Mouse (Mus musculus): ENCODE measurements around the gene Sh3bp5. TPM values are rescaled to one million over a fixed set of nuclear protein-coding genes. Genes with fewer than 3 reads are reported as not detected.
A peak's percentile ranks its signal among the peaks of the same experiment; 100 is the strongest.

The Sh3bp5 gene
- polyA plus RNA-seq (2012; rRNA removed): 33.4 and 43.4 TPM in 2 replicates

- H3K4me1 ChIP-seq (ENCODE audit: control insufficient read depth, insufficient read depth, low read length): peaks cover 23% of the 10 kb centered on the region
- peak within 1 kb of the TSS; percentile 88 for H3K4me3 ChIP-seq (ENCODE audit: insufficient read depth, low read depth, low read length)
- DNase-seq: peak; percentile 97
- H3K27me3 ChIP-seq (replicated peaks; ENCODE audit: control insufficient read depth, insufficient read depth, low read length): no peaks in the 10 kb centered on the region
- peak within 1 kb of the TSS; percentile 77 for H3K27ac ChIP-seq (ENCODE audit: insufficient read depth, low read depth, low read length)
- H3K36me3 ChIP-seq (ENCODE audit: control insufficient read depth, insufficient read depth, low read length): no peaks in the 10 kb centered on the region
- TF ChIP-seq CTCF (conservative IDR thresholded peaks at IDR 0.05; ENCODE audit: insufficient read depth, insufficient read length, low read depth, low read length) (peak; percentile 83), POLR2A (IDR thresholded peaks at IDR 0.05; ENCODE audit: low read depth, low read length) (peak; percentile 11)
- 6% methylated on average over 49 of the region's 49 CpGs for WGBS
These were observed at the start of gene Sh3bp5 for GRCm38 (mm10) chr14:31435930-31436693. TSS of gene Sh3bp5 (minus strand) at chr14:31436078.

DNA sequence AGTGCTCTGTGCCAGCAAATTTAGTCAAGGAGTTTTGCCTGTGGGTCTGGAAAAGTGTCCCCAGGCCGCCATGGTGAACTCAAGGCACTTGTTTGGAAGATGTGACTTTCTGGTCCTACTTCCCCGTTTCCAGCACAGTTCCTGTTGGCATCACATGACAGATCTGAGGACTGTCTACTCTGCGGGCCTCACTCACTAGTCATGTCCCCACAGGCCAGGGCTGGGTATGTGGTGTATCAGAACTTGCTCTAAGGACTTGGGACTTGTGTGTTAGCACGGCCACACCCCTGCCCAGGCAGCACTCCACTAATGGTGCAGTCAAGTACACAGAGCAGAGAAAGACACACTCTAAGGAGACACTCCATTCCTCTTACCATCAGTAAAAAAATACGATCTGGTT is 46.5 kb upstream of the Sh3bp5 start:
- H3K27ac ChIP-seq (ENCODE audit: insufficient read depth, low read depth, low read length): no peak overlapping the region
- 76% methylated on average over 5 of the region's 5 CpGs for WGBS
- DNase-seq: no peak
- TF ChIP-seq POLR2A (IDR thresholded peaks at IDR 0.05; ENCODE audit: low read depth, low read length) (no peak), CTCF (conservative IDR thresholded peaks at IDR 0.05; ENCODE audit: insufficient read depth, insufficient read length, low read depth, low read length) (no peak)
- H3K27me3 ChIP-seq (replicated peaks; ENCODE audit: control insufficient read depth, insufficient read depth, low read length): no peaks in the 10 kb centered on the region
- H3K4me3 ChIP-seq (ENCODE audit: insufficient read depth, low read depth, low read length): no peak overlapping the region
- peaks cover 3% of the 10 kb centered on the region; the same call in 1 of the 2 replicates for H3K36me3 ChIP-seq (ENCODE audit: control insufficient read depth, insufficient read depth, low read length)
- H3K4me1 ChIP-seq (ENCODE audit: control insufficient read depth, insufficient read depth, low read length): no peaks in the 10 kb centered on the region

- Histone ChIP-seq H3K36me3 (ENCODE audit: control insufficient read depth, insufficient read depth, low read length) (no peaks in the 10 kb centered on the region), H3K4me1 (ENCODE audit: control insufficient read depth, insufficient read depth, low read length) (no peaks in the 10 kb centered on the region), H3K27me3 (replicated peaks; ENCODE audit: control insufficient read depth, insufficient read depth, low read length) (no peaks in the 10 kb centered on the region), H3K4me3 (ENCODE audit: insufficient read depth, low read depth, low read length) (no peak overlapping the region), H3K27ac (ENCODE audit: insufficient read depth, low read depth, low read length) (no peak overlapping the region)
- TF ChIP-seq POLR2A (IDR thresholded peaks at IDR 0.05; ENCODE audit: low read depth, low read length) (no peak), CTCF (conservative IDR thresholded peaks at IDR 0.05; ENCODE audit: insufficient read depth, insufficient read length, low read depth, low read length) (peak; percentile 24; the same call in 1 of the 2 replicates)
- DNase-seq: no peak
- WGBS: 90% methylated on average over 2 of the region's 2 CpGs
These were observed 37.4 kb upstream of the Sh3bp5 start for GRCm38 (mm10) chr14:31473297-31473696.

DNA sequence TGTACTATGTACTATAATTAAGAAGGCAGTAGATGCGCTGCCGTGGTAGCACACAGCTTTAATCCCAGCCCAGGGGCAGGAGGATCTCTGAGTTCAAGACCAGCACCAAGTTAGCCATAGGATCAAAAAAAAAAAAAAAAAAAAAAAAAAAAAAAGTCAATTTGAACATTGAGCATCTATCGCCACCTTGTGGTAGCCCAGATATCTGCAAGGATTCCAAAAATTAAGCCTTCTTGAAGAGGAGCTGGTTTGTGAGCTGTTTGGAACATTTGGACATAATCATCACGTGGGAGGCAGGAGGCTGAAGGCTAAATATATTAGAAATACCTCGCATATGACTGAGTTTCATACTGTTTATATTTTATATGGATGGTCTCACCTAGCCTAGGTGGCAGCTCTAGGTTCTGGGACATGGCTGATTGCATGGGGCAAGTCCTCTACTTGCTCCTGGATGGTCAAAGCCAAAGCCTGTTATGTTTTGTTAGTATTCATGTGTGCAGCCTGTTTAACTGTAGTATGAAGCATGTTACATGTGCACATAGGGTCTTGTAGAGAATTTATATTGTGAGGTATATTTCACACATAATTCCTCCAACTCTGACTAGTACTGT is 36.7 kb upstream of the Sh3bp5 start:
- H3K36me3 ChIP-seq (ENCODE audit: control insufficient read depth, insufficient read depth, low read length): no peaks in the 10 kb centered on the region

GRCm38 (mm10) chr14:31469711-31470110 is 33.8 kb upstream of the Sh3bp5 start:
- Histone ChIP-seq H3K4me3 (ENCODE audit: insufficient read depth, low read depth, low read length) (no peak overlapping the region), H3K36me3 (ENCODE audit: control insufficient read depth, insufficient read depth, low read length) (no peaks in the 10 kb centered on the region), H3K27ac (ENCODE audit: insufficient read depth, low read depth, low read length) (no peak overlapping the region), H3K4me1 (ENCODE audit: control insufficient read depth, insufficient read depth, low read length) (no peaks in the 10 kb centered on the region), H3K27me3 (replicated peaks; ENCODE audit: control insufficient read depth, insufficient read depth, low read length) (no peaks in the 10 kb centered on the region)
- WGBS: 66% methylated on average over 4 of the region's 4 CpGs
- no peak for TF ChIP-seq POLR2A (IDR thresholded peaks at IDR 0.05; ENCODE audit: low read depth, low read length)
- peak; percentile 36 for TF ChIP-seq CTCF (conservative IDR thresholded peaks at IDR 0.05; ENCODE audit: insufficient read depth, insufficient read length, low read depth, low read length)
- no peak for DNase-seq

More for the DNA sequence above, 36.7 kb upstream of the Sh3bp5 start:
- WGBS: 8% methylated on average over 5 of the region's 5 CpGs
- DNase-seq: peak; percentile 66
- no peaks in the 10 kb centered on the region for H3K4me1 ChIP-seq (ENCODE audit: control insufficient read depth, insufficient read depth, low read length)
- H3K27me3 ChIP-seq (replicated peaks; ENCODE audit: control insufficient read depth, insufficient read depth, low read length): no peaks in the 10 kb centered on the region
- H3K27ac ChIP-seq (ENCODE audit: insufficient read depth, low read depth, low read length): no peak overlapping the region
- TF ChIP-seq POLR2A (IDR thresholded peaks at IDR 0.05; ENCODE audit: low read depth, low read length) (no peak), CTCF (conservative IDR thresholded peaks at IDR 0.05; ENCODE audit: insufficient read depth, insufficient read length, low read depth, low read length) (0 out of 2 replicates have a peak, but pooled peaks have one; percentile 25)
- no peak overlapping the region for H3K4me3 ChIP-seq (ENCODE audit: insufficient read depth, low read depth, low read length)

DNA sequence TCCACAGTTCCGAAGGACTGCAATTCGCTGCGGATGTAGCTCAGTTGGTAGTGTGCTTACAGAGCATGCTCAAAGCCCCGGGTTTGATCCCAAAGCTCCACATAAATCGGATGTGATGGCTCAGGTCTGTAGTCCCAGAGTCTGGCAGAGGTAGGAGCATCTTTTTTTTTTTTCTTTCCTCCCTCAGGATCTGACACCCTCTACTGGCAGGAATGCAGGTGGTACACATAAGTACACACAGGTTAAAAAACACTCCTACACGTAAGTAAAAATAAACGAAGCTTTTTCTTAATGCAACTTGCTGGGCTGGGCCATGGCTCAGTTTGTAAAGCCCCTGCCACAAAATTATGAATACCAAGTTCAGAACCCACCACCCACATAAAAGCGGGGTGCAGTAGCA is 28.3 kb upstream of the Sh3bp5 start:
- H3K27ac ChIP-seq (ENCODE audit: insufficient read depth, low read depth, low read length): no peak overlapping the region
- H3K27me3 ChIP-seq (replicated peaks; ENCODE audit: control insufficient read depth, insufficient read depth, low read length): no peaks in the 10 kb centered on the region
- H3K4me1 ChIP-seq (ENCODE audit: control insufficient read depth, insufficient read depth, low read length): no peaks in the 10 kb centered on the region
- H3K36me3 ChIP-seq (ENCODE audit: control insufficient read depth, insufficient read depth, low read length): no peaks in the 10 kb centered on the region
- no peak overlapping the region for H3K4me3 ChIP-seq (ENCODE audit: insufficient read depth, low read depth, low read length)
- DNase-seq: peak; percentile 54
- no peak for TF ChIP-seq POLR2A (IDR thresholded peaks at IDR 0.05; ENCODE audit: low read depth, low read length)
- 0 out of 2 replicates have a peak, but pooled peaks have one; percentile 21 for TF ChIP-seq CTCF (conservative IDR thresholded peaks at IDR 0.05; ENCODE audit: insufficient read depth, insufficient read length, low read depth, low read length)
- 62% methylated on average over 8 of the region's 8 CpGs for WGBS

- no peak overlapping the region for H3K27ac ChIP-seq (ENCODE audit: insufficient read depth, low read depth, low read length)
- 89% methylated on average over 6 of the region's 6 CpGs for WGBS
- no peak for DNase-seq
- no peaks in the 10 kb centered on the region for H3K36me3 ChIP-seq (ENCODE audit: control insufficient read depth, insufficient read depth, low read length)
- H3K4me1 ChIP-seq (ENCODE audit: control insufficient read depth, insufficient read depth, low read length): no peaks in the 10 kb centered on the region
- H3K27me3 ChIP-seq (replicated peaks; ENCODE audit: control insufficient read depth, insufficient read depth, low read length): no peaks in the 10 kb centered on the region
- no peak for TF ChIP-seq CTCF (conservative IDR thresholded peaks at IDR 0.05; ENCODE audit: insufficient read depth, insufficient read length, low read depth, low read length)
- no peak for TF ChIP-seq POLR2A (IDR thresholded peaks at IDR 0.05; ENCODE audit: low read depth, low read length)
- H3K4me3 ChIP-seq (ENCODE audit: insufficient read depth, low read depth, low read length): no peak overlapping the region
These were observed 27.0 kb upstream of the Sh3bp5 start for GRCm38 (mm10) chr14:31462886-31463285.

All from kidney, adult 2 months (tissue).